Mouse (Mus musculus): ENCODE measurements around the gene Nme8.

Gene Nme8

DNA sequence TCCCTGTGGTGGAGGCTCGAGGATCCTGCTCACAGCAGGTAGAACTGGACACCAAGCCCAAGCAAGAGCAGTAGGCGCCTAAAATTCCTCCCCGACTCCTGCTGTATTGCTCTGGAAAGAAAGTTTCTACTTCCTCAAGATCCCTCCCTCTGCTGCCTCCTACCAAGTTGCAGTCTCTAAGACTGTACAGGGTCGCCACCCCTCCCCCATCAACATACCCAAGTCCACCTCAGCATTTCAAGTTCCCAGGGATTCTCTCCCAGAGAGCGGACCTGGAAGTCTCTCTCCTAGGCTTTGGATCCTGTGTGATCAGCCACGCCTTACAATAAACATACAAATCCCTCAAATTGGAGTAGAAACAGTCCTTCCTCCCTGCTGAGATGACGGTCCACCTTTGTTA, at the start of gene Nme8:
Nme8 (minus strand) TSS at position 5 of the 400 bp plus-strand sequence.
- DNase-seq: no peak

DNA sequence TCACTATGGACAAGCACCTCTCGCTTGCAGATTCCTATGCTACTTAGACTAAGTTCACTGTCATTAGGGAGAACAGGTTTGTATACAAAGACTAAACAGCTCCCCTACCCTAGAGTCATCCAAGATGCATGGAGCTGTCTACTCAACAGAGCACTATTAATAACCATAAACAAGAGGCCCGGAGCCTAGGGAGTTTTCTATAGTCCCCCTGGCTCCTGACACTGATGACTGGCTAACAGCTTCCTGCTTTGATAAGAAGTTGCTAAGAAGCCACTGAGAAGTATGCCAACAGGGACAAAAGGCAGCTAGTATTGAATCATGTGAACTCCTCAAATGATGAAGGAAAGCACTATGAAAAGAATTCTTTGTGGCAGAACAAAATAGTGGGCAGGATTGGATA, 48.1 kb upstream of the Nme8 start:
- DNase-seq: no peak

DNA sequence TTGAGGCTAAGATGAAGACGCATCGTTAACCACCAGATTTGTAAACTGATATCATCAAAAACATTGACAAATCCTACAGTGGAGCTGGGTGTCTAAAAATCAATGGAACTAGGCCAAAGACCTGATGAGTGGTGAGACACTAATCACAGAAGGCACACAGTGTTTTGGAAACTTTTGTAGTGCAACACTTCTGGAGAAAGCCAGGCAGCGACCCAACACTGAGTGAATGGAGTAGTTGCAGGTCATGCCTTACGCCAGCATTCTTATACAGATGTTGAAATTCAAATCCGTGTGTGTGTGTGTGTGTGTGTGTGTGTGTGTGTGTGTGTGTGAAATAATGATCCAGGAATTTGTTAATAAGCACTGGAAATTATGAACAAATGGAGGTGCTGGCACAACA, 46.9 kb upstream of the Nme8 start:
- no peak for DNase-seq

DNA sequence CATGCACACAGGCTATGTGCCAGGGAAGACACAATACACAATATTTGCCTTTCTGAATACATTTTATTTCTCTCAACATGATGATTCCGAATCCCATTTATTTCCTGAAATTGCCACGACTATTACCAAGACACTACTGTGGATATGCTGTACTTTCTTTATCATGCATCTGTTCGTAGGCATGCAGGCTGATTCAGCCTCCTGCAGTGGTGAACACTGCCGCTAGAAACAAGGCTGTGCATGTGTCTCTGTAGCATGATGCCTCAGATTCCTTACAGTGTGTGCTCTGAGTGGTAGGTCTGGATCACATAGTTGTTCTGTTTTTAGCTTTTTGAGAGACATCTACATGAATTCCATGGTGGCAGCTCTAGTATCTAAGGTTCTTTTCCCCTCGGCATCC, 37.0 kb upstream of the Nme8 start:
- DNase-seq: no peak

DNA sequence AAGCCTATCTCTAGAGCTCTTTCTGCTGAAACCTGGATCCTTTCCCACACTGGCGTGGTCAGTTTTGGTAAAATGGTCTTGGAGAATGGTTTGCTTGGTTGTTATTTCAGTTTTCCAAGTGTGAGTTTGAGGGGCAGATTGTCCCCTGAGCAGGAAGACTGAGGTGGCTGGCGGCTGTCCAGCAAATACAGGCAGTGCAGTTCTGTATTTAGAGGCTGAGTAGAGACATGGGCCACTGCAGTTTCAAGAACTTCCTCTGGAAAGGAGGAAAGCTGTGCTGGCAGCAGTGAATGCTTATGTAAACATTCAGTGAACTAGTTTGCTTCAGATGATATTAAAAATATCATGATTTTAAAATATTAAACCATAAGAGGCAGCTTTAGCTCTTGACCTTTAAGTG, 33.2 kb upstream of the Nme8 start:
- no peak for DNase-seq

DNA sequence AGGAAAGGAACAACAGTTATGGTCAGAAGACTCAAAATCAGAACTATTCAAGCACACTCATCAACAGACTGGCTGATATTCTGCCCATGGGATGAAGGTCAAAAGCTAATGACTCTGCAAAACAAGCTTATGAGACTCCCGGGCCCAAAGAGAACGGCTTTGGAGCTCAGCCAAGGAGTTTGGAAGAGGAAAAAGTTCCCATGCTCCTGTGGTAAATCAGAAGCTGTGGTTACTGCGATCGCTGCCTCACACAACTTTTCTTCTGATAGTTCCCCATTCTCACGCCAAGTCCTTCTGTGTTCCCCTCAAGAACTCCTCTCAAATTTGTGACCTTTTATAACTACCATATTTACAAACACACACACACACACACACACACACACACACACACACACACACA, 21.4 kb upstream of the Nme8 start:
- no peak for DNase-seq

DNA sequence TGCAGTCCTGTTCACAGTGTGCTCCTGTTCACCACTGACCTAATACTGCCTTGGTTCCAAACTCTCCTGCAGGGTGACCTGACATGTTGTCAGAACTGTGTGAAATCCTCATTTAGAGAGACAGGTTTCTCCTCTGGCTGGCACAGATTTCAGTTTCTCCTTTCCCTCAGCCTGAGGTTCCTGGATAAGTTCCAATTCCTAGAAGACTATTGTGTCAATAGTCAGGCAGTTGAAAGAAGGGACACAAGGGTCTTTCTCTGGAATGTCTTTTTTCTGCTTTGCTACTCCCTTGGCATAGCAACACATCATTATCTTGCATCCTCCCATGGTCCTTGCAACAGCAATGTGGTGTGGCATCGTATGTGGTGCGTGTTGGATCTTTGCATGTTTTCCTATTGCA, 19.6 kb upstream of the Nme8 start:
- DNase-seq: no peak

DNA sequence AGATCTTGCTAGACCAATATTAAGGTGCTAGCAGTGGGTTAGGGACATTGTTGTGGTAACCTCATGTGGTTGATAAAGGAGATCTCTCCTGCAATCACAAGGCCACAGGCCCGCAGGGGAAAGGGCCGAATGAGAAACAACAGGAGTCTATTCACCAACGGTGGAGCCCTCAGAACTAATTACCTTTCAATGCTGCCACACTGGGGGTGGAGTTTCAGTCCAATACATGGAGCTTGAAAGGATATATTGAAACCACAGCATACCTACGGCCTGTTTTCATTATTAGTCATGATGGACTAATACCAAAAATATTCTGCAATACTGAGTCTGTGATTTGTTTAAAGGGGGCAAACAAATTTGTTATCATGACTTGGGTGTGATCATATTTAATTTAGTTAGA, 6.2 kb upstream of the Nme8 start:
- DNase-seq: no peak

DNA sequence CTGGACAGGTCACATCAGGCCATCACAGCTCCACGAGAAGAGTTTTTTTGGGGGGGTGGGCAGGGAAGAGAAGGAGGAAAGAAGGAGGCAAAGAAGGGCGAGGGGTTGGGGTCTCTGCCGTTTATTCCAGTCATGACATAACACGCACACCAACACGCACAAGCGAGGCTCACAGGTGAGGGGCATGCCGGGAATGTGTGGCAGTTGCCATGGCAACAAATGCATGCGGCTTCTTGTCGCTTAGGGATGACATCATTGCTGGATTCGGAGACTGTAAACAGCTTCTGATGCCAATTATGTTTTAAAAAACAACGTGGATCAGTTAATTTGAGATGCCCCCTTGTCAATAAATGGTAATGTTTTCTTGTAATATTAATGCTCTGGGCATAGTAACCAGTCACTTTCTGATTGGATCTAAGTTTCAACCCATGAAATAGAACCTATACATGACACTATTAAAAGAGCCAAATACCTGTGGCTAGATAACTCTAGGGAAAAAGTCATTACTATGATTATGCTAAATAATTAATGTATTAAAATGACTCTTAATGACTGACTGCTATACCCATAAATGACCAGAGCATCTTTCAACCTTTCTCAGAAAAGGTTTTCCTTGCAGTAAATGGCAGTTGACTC, 4.0 kb upstream of the Nme8 start:
- DNase-seq: peak; percentile 24

DNA sequence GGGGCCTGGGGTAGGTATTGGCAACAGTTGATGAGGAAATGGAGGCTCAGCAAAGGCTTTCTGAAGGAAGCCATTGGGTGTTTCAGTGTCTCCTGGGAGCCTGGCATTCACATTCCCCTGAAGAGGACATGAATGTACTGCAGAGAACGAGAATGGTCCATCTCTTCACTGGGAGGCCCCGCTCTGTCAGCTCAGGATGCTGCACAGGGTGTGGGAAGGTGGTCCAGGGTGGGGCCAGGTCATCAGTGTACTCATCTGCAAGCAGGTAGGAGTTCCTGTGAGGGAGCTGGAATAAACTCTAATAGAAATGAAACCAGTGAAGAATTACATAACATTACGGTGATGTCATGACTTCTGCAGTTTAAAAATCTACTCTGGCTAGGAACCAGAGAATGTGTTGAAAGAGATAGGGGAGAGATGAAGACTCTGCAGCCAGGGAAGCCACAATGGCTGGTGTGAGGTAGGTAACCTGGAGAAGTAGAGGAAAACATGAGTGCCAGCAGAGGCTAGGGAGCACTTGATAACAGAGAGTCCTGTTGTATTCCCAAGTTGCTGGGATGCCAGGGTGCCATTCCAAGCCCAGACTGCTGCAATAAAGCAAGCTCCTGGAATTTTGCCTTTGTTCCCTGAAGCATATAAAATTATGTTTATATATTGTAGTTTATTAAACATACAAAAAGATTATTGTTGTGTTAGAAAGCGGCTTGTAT, 3.3 kb upstream of the Nme8 start:
- DNase-seq: no peak

DNA sequence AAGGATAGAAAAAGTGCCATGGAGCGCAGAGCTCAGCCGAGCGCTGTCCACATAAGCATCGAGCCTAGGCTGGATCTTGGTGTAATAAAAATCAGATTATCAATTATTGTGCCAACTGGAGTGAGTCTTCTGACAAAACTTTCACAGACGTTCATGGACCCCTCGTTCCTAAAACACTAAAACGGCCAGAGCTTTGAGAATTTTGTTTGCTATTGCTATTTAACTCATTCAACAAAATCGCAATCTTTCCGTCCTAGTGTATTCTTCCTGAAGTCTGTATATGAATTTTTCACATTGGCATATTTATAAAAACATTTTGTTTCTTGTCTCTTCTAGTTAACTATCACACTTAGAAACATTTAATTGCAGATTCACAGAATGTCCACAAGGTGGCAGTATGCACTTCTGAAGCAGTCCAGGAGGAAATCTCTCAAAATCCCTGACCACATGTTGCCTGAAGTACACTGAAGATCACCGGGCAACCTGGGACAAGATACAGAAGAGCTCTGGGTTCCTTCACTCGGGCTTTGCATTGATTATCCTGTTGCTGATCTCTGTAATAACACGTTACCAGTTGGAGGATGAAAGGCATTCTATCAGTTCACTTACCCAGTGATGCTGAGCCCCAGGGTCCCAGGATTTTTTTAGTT, 1.1 kb upstream of the Nme8 start:
- DNase-seq: no peak

DNA sequence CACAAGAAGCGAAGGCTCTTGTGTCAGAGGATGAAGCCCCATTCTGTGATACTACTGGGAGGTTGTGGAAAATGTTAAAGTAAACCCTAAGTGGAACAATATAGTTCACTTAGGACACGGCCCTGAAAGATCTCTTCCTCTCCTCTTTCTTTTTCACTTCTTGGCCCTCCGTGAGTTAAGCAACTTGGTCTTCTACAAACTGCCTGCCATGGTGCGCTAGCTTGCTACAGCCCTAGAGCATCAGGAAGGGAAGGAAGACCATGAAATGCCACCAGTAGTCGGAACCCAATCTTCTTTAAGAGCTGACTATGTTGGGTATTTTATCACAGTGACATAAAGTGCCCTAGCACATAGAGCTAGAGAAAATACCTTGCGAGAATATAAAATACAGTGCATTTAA, 7.2 kb downstream of the Nme8 start:
- DNase-seq: no peak

DNA sequence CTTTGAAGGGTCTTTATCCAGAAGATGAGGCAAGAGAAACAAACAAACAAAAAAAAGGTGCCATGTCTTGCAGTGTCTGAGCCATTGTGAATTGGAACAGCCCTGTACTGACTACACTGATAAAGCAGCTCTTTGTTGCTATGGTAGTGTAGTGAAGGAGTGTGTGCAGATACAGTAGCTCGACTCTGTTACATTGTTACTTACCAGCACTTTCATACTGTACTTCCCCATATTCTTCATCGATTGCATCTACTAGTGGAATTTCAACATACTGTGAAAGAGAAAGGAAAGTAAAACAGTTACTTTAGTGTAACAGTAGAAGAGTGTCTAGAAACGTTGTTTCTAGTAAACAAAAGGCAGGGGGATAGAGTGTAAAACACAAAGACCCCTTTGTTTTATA, 7.6 kb downstream of the Nme8 start:
- DNase-seq: no peak

DNA sequence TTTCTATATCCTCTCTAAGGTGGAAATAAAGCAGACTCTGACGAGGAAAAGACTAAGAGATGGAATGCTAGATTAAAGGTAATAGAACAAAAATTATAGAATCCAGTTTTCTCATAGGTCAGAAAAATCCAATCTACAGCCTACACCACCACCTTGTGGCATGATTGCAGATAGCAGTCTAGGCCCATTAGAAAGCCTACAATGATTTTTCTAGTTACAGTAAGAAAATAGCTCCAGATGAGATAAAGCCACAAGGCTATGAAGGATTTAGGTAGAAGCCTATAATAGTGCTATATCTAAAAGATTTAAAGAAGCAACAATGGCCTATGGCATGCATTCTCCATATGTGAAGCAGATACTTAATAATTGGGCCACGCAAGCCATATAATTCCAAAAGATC, 13.6 kb downstream of the Nme8 start:
- DNase-seq: no peak

DNA sequence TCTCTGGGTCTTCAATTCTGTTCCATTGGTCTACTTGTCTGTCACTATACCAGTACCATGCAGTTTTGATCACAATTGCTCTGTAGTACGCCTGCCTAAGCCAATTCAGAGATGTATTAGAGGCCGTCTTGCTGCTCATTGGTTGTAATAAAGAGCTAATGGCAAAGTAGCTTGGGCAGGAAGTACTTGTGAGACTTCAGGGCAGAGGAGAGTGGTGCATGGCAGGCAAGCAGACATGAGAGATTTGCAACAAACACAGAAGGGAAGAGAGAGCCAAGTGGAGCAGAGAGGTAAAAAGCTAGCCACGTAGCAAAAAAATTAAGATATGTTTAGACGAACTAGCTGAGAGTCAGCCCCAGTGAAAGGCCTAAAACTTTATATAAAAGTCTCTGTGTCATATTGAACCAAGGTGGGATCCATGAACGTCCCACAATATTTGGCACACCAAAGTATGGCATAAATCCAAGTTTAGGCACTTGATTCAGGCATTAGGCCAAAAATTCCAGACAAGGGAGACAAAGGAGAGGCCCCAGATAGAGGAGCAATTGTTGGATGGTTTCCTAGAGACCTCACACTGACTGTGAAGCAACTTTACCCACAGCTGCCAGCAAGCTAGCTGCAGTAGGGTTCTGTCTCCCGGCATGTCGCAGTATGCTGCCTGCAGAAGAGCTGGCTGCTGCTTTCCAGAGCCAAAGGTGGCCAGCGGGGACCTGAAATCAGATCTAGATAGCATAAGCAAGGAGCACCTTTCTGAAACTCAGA, 14.5 kb downstream of the Nme8 start:
- DNase-seq: no peak

DNA sequence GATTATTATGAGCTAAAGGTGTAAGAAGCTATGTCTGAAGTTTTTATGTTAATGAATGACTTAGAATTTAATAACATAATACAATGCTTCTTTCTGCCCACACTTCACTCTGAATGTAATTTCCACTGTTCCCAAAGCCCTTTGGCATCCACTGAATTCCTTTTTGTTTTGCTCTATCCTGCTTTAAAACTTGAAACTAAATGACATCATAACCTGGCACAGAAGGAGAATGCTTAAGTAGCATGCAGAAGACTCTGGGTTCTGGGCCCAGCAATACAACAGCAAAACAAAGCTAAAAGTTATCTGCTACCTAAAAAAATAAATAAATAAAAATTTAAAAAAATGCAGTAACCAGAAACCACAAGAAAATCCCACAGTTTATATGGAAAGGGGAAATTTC, 23.0 kb downstream of the Nme8 start:
- DNase-seq: no peak

DNA sequence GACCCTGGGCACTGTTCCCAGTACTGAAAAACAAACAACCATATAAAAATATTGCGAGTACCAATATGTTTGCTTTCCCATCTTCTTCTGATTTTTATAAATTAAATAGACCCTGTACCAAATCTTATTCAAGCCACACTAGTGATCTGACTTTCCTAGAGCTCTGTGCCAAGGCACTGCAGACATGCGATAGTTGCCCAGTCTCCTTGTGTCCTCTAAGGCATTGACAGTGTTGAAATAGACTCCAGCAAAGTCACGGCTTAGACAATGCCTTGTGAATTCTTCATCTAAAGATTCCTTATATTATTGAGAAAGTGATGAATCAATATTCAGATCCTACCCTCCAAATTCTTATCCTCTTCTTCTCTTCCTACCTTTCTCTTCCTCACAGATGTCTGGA, 23.6 kb downstream of the Nme8 start:
- no peak for DNase-seq

DNA sequence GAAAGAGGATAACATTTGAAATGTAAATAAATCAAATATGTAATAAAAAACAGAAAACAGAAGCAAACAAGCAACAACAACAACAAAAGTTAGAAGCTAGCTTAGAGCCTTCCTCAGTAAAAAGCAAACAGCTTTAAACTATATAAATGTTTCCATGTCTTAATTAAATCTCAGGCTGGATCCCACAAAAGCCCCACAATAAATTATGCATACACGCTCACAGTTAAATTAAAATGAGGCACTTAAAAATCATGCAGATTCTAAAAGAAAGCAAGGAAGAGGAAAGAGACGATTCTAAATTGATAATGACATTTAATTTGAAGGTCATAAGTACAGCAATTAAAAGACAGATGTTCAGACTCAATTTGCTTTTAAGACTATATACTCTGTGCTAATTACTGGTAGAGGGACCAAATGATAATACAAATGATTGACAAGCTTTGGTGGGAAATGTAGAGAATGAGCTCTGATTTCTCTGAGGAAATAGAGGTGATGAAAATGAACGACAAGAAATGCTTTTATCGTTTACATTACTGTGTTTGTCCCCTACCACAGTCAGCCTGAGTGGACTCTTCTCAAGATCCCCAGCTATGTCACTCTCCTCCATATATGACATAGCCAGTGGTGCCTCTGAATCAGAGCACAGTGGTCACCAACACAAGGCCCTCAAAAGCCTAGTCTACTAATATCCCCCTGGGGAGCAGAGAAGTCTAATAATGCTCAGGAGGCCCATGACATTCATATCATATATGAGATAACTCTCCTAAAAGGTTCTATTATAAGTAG, 29.0 kb downstream of the Nme8 start:
- no peak for DNase-seq

DNA sequence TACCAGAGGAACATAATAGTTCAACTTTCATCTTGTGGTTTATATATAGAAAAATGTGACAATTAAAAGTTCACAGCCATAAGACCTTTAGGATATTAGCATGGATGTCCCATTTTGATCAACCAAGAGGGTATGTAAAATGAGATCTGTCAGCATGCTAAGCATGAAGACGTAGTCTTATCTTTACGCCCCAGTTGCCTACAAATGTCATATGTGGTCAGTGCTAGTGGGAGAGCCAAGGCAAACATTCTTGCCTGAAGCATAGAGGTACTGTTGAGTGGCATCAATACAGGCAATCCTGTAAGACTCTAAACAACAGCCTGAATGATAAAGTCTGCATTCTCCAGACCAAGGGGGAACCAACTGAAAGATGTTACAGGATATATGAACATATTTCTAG, 45.2 kb downstream of the Nme8 start:
- DNase-seq: no peak

DNA sequence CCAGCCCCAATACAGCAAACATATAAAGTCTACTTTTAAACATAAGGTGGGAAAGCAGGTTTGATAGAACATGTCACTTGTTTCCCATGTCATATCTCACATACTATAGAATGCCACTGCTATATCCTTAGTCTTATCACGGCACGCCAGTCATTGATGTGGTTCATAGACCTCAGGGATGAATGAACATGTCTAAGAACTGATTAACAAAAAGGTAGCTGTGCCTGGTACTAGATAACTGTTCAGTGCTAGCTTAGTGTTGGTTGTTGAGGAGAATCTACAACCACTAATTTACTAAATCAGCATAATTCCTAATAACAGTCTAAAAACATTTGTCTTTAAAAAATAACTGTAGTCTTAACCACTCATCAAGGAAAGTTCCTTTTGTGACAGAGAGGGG, 47.8 kb downstream of the Nme8 start:
- DNase-seq: no peak

DNA sequence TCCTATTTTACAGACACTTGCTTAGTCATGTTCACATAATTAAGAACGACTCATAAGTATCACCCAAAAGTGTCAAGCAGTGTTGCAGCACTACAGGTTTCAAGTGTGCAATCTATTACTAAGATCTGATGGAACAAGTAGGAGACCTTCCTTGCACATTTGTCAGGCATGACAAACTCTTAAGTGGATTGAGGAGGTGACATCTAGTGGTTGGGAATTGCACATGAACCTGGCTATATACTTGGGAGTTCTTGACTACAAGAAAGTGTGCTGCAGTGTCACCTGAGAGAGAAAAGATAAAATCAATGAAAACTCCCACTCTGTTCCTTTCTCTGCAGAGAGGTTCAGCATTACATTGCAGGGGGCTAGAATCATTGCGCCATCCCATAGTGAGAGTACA, 53.4 kb downstream of the Nme8 start:
- DNase-seq: no peak

DNA sequence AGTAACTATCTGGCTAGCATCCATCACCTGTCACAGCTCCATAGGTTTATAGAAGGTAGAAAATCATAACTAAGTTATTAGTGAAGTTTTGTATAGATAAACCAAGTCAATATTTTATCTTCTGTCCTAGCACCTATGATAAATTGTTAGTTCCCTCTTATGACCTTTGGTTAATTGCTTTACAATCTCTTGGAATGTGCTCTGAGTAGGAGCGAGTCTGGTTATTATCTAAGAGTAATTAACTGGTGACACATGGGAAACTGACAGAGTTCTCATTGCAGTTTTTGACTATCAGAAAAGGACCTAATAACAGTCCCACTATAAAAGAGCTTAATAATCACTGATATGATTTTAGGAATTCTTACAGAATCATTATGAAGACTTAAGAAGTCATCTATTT, 54.1 kb downstream of the Nme8 start:
- no peak for DNase-seq

All from cerebellum, adult 11-12 months (tissue).